9 mouse cellular contexts compared by ENCODE assay signal in genomic region chrX:96019556-96019955, GRCm38 (mm10).
DNase-seq lines count a peak whose midpoint lies in the region; ATAC-seq and TF ChIP-seq lines count a peak whose summit lies in the region.
"Had no signal": no experiment of that assay in that cellular context is flagged by ENCODE, and none has a peak within 500 bp of the region (broad histone marks: within the 10 kb centered on the region; RNA-seq: fewer than 3 reads in every experiment).

No protein-coding gene starts in this region.

- TF ChIP-seq EP300 in heart, adult 2 months (IDR thresholded peaks at IDR 0.05; ENCODE audit: insufficient read depth, low read depth, low read length), result 0 out of 2 replicates have a peak, but pooled peaks have one; percentile 62

- H3K9me3 ChIP-seq in heart, embryonic 12.5 days (replicated peaks), result no peaks in the 10 kb centered on the region
- H3K9me3 ChIP-seq: limb, embryonic 15.5 days had no signal

- no peaks in the 10 kb centered on the region for H3K36me3 ChIP-seq in heart, embryonic 12.5 days
- H3K36me3 ChIP-seq in heart, adult 2 months (ENCODE audit: control insufficient read depth, insufficient read depth, low read length), result no peaks in the 10 kb centered on the region
- H3K36me3 ChIP-seq: limb, embryonic 15.5 days had no signal

- no peaks in the 10 kb centered on the region for H3K4me1 ChIP-seq in heart, embryonic 12.5 days (replicated peaks)
- no peaks in the 10 kb centered on the region; the same call in 1 of the 2 replicates for H3K4me1 ChIP-seq in heart, adult 2 months (ENCODE audit: control insufficient read depth, insufficient read depth, low read length)
- H3K4me1 ChIP-seq: limb, embryonic 15.5 days had no signal

- intact Hi-C loops in heart, adult 2 months (cut with DNase I), result loop anchor here (1.0 kb wide), 1 partner anchor 159 kb away; no protein-coding TSS in a partner anchor

- H3K27me3 ChIP-seq in heart, embryonic 12.5 days (replicated peaks), result no peaks in the 10 kb centered on the region
- H3K27me3 ChIP-seq in heart, adult 2 months (ENCODE audit: control insufficient read depth, insufficient read depth, low read length), result no peaks in the 10 kb centered on the region
- H3K27me3 ChIP-seq: limb, embryonic 15.5 days had no signal

- TF ChIP-seq POLR2A in heart, adult 2 months (IDR thresholded peaks at IDR 0.05; ENCODE audit: insufficient read depth, low read depth, low read length), result no peak

- no peaks in the 10 kb centered on the region for H3K79me2 ChIP-seq in heart, adult 2 months (replicated peaks; ENCODE audit: control insufficient read depth, insufficient read depth, low read length)

- TF ChIP-seq CTCF in heart, adult 2 months (IDR thresholded peaks at IDR 0.05), result peak; percentile 90

- no peak for ATAC-seq in heart, embryonic 12.5 days (ENCODE audit: insufficient number of reproducible peaks, low FRiP score)
- peak; percentile 99 for ATAC-seq in common myeloid progenitor, adult 5-6 weeks (replicated peaks; ENCODE audit: low read depth, poor library complexity, severe bottlenecking)
- peak; percentile 92 for ATAC-seq in megakaryocyte-erythroid progenitor cell, adult 5-6 weeks (replicated peaks; ENCODE audit: low FRiP score, low TSS enrichment, poor library complexity, severe bottlenecking)

- DNase-seq in heart, adult 18-20 months, result peak; percentile 69 to 85
- DNase-seq in T-cell, adult 2 months (ENCODE audit: low spot score), result peak; percentile 70
- peak; percentile 68 to 74 for DNase-seq in heart, adult 2 months
- DNase-seq in layer of hippocampus, adult 11-12 months (ENCODE audit: low spot score), result peak; percentile 47
- peak; percentile 16 to 41 for DNase-seq in spleen, postnatal 14 days (ENCODE audit: low spot score in 2 of 2)

- WGBS in heart, embryonic 12.5 days, result 24% methylated on average over 2 of the region's 2 CpGs
- WGBS in heart, adult 2 months, result 13% methylated on average over 2 of the region's 2 CpGs

- H3K9ac ChIP-seq in heart, embryonic 12.5 days, result no peak overlapping the region
- no peak overlapping the region for H3K9ac ChIP-seq in heart, adult 2 months (ENCODE audit: low read depth, low read length)
- H3K9ac ChIP-seq: limb, embryonic 15.5 days had no signal

- no peak overlapping the region for H3K4me2 ChIP-seq in heart, embryonic 12.5 days
- H3K4me2 ChIP-seq: limb, embryonic 15.5 days had no signal

- H3K4me3 ChIP-seq in heart, embryonic 12.5 days, result no peak overlapping the region
- no peak overlapping the region for H3K4me3 ChIP-seq in heart, adult 2 months
- H3K4me3 ChIP-seq: limb, embryonic 15.5 days had no signal

- H3K27ac ChIP-seq in heart, embryonic 12.5 days (ENCODE audit: poor library complexity, severe bottlenecking), result no peak overlapping the region
- H3K27ac ChIP-seq in heart, adult 2 months, result peak overlapping the region; percentile 49; the same call in 1 of the 2 replicates
- H3K27ac ChIP-seq: limb, embryonic 15.5 days had no signal
